Mouse (Mus musculus) thymus, adult 2 months (tissue): ENCODE data around the gene Gnai2. TPM values are rescaled to one million over a fixed set of nuclear protein-coding genes. Genes with fewer than 3 reads are reported as not detected.

Experiments used
- DNase-seq: peaks from one replicate; pipeline ENCODE4 v3.0.0; 2021
- H3K27ac ChIP-seq: fragments of 200-500 bp; 2 replicates; pipeline ENCODE4 v1.5.1; 2012; ENCODE audit warnings: low read length, control low read depth; ENCODE audit not compliant: control insufficient read depth, insufficient read depth
- H3K27me3 ChIP-seq: fragments of 200-500 bp; 2 replicates; pipeline ENCODE4 v1.6.1; 2012; ENCODE audit warnings: mild to moderate bottlenecking, low read length, moderate library complexity, mixed read lengths; ENCODE audit not compliant: control insufficient read depth, insufficient read depth
- H3K36me3 ChIP-seq: fragments of 200-500 bp; 2 replicates; pipeline ENCODE4 v1.6.1; 2012; ENCODE audit warnings: mild to moderate bottlenecking, low read length, moderate library complexity; ENCODE audit not compliant: control insufficient read depth, insufficient read depth
- H3K4me1 ChIP-seq: fragments of 200-500 bp; replicated peaks from 2 replicates; pipeline ENCODE4 v1.6.1; 2012; ENCODE audit warnings: low read length; ENCODE audit not compliant: control insufficient read depth, insufficient read depth
- H3K4me3 ChIP-seq: fragments of 200-500 bp; 2 replicates; pipeline ENCODE4 v1.5.1; 2012; ENCODE audit warnings: mild to moderate bottlenecking, low read length, control low read depth, moderate library complexity; ENCODE audit not compliant: control insufficient read depth, insufficient read depth
- CTCF ChIP-seq: fragments of 200-500 bp; IDR thresholded peaks from 2 replicates; pipeline ENCODE4 v1.5.1; 2012; ENCODE audit warnings: mild to moderate bottlenecking, control low read depth, low read length, moderate library complexity, borderline replicate concordance; ENCODE audit not compliant: control insufficient read depth, poor library complexity, insufficient read depth; ENCODE audit errors: extremely low read depth
- POLR2A ChIP-seq: fragments of 200-500 bp; IDR thresholded peaks from 2 replicates; pipeline ENCODE4 v1.6.1; 2012; ENCODE audit warnings: mild to moderate bottlenecking, low read length, control low read depth, moderate library complexity; ENCODE audit not compliant: control insufficient read depth, poor library complexity, insufficient read depth; ENCODE audit errors: extremely low read depth
- WGBS: fragments of 180-500 bp; shearing (Covaris S2); methylation state at CpG from one replicate; pipeline ENCODE4 v1.1.7; 2018; 5-methylcytosine and 5-hydroxymethylcytosine counted together
- polyA plus RNA-seq: library from polyadenylated mRNA; depleted of rRNA; stranded (reverse); fragments of >200 nt; gene quantifications from 2 replicates; pipeline ENCODE4 v1.2.3, GENCODE M21; 2012

The Gnai2 gene
- polyA plus RNA-seq, 1 experiment = 1,267 TPM

DNA sequence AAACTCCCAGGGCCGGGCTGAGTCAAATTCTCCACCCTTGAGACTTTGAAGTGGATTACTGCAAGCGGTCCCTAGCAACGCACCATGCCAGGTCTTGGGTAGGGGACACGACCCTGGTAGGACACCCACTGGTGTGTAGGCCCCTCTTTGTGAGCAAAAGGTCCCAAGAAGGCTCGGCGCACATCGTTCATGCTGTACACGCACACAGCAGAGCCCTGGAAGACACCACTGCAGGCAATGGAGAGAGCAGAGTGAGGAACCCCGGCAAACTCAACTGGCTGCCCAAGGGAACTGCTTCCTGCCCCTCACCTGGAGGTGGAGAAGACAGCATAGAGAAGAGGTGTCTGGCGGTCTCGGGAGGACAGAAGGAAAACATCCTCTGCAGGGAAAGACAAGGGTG lies 33.9 kb downstream of the Gnai2 start:
- WGBS = 87% methylated on average over 11 of the region's 11 CpGs
- H3K4me3 ChIP-seq = no peak overlapping the region
- H3K4me1 ChIP-seq = peaks cover 14% of the 10 kb centered on the region
- no peaks in the 10 kb centered on the region for H3K27me3 ChIP-seq
- no peak for TF ChIP-seq CTCF
- TF ChIP-seq POLR2A = no peak
- H3K27ac ChIP-seq = no peak overlapping the region
- no peak for DNase-seq
- no peaks in the 10 kb centered on the region for H3K36me3 ChIP-seq

DNA sequence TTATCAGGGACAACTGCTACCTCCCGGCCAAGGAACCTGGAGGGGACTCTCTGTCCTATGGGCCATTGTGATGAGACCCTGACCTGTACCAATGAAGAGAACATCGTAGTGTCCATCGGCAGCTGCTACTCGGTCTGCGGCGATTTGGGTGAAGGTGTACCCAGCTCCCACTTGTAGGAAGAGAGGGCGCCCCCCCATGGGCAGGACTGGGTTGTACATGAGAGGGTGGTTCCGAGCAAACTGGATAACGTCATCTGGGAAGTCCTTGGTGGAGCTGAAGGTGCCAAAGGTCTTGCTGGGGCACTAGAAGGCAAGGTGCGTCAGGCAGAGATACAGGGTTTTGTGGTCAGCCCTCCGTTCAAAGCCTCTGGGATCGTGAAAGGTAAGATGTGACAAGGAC lies 34.4 kb downstream of the Gnai2 start:
- DNase-seq = no peak
- Histone ChIP-seq H3K36me3 (no peaks in the 10 kb centered on the region), H3K27me3 (no peaks in the 10 kb centered on the region), H3K27ac (no peak overlapping the region), H3K4me1 (peaks cover 14% of the 10 kb centered on the region), H3K4me3 (no peak overlapping the region)
- TF ChIP-seq CTCF (no peak), POLR2A (no peak)
- 82% methylated on average over 12 of the region's 12 CpGs for WGBS

GRCm38 (mm10) chr9:107599842-107600241 lies 35.3 kb downstream of the Gnai2 start:
- no peaks in the 10 kb centered on the region for H3K36me3 ChIP-seq
- H3K27me3 ChIP-seq = no peaks in the 10 kb centered on the region
- TF ChIP-seq CTCF (no peak), POLR2A (no peak)
- no peak for DNase-seq
- H3K4me1 ChIP-seq = peaks cover 14% of the 10 kb centered on the region
- no peak overlapping the region for H3K4me3 ChIP-seq
- 93% methylated on average over 14 of the region's 14 CpGs for WGBS
- no peak overlapping the region for H3K27ac ChIP-seq

GRCm38 (mm10) chr9:107599433-107599832 lies 35.7 kb downstream of the Gnai2 start:
- TF ChIP-seq CTCF (no peak), POLR2A (no peak)
- H3K4me1 ChIP-seq = peaks cover 14% of the 10 kb centered on the region
- no peak overlapping the region for H3K27ac ChIP-seq
- H3K4me3 ChIP-seq = no peak overlapping the region
- WGBS = 96% methylated on average over 9 of the region's 9 CpGs
- no peaks in the 10 kb centered on the region for H3K36me3 ChIP-seq
- no peak for DNase-seq
- no peaks in the 10 kb centered on the region for H3K27me3 ChIP-seq

DNA sequence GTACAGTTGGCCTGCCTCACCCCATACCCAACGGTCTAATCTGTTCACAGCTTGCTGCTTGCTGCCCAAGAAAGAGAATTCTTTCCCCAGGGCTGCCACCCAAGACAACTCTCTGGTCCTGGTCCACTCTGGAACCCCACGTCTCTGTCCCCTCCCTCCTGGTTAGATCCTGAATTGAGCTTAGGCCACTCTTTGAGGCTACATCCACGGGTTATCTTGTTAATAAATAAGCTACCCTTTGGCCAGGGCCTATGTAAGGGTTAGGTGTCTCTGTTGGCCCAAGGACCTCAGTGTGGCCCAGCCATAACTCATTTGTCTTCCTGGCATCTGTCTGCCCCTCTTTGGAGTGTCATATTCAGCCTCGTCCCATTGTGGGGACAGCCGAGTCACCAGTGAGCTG lies 36.8 kb downstream of the Gnai2 start:
- Histone ChIP-seq H3K4me3 (no peak overlapping the region), H3K4me1 (peaks cover 14% of the 10 kb centered on the region), H3K36me3 (no peaks in the 10 kb centered on the region; the same call in 1 of the 2 replicates), H3K27ac (no peak overlapping the region), H3K27me3 (no peaks in the 10 kb centered on the region)
- TF ChIP-seq CTCF = no peak
- TF ChIP-seq POLR2A = no peak
- WGBS = 92% methylated on average over 5 of the region's 5 CpGs
- DNase-seq = no peak

DNA sequence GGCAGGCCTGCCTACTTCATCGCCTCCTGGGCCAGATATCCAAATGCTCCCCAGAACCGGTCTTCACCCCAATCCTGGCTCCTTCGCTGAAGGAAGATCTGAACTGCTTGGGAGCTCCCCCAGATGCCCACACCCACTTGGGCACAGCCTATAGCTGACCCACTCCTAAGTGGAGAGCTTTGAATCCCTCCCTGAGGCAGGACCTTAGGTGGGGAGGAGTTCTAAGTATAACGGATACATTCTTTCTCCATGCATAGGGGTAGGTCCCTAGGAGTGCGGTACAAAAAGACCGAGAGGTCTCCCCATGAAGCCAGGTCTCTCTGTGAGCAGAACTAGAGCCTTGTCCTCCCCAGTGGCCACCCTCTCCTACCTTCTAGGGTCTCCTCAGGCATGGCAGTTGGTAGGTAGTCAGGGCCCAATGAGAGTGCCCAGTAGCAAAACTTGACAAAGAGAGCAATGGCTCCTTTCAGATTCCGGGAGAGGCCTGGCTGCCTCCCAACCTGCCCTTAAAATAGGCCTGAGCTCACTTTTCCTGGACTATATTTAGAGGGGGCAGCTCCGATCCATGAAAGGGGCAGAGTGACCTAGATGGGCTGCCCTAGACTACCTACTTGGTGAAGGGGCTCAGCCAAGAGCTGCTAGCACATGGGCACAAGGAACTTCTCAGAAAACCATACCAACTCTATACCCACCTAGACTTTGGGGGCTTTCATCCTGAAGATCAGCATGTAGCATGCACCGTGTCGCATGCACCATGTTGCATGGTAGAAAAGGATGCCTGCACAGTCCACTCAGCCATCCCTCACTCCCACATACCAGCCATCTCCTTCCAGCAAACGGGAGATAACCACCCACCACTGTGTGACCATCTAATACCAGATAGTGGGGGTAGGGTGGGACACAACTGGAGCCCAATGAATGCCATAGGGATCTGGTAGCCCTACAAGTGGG lies 38.3 kb downstream of the Gnai2 start:
- WGBS = 96% methylated on average over 11 of the region's 11 CpGs

More for the DNA sequence above, 38.3 kb downstream of the Gnai2 start:
- Histone ChIP-seq H3K4me3 (no peak overlapping the region), H3K27ac (no peak overlapping the region), H3K27me3 (no peaks in the 10 kb centered on the region), H3K36me3 (peaks cover 4% of the 10 kb centered on the region; the same call in 1 of the 2 replicates), H3K4me1 (peaks cover 14% of the 10 kb centered on the region)
- DNase-seq = no peak
- no peak for TF ChIP-seq POLR2A
- no peak for TF ChIP-seq CTCF
